Mouse (Mus musculus) mouse trophoblast stem cell (cell line): ENCODE data around the gene Map3k1.

Source experiments
- in situ Hi-C, 2 experiments: fragments of 300-500 bp; cut with MseI, MboI; formaldehyde crosslinking; loops; 2 replicates in 1 of 2; 3 replicates in 1 of 2; pipeline ENCODE4 v1.15.1; 2025

The Map3k1 gene

DNA sequence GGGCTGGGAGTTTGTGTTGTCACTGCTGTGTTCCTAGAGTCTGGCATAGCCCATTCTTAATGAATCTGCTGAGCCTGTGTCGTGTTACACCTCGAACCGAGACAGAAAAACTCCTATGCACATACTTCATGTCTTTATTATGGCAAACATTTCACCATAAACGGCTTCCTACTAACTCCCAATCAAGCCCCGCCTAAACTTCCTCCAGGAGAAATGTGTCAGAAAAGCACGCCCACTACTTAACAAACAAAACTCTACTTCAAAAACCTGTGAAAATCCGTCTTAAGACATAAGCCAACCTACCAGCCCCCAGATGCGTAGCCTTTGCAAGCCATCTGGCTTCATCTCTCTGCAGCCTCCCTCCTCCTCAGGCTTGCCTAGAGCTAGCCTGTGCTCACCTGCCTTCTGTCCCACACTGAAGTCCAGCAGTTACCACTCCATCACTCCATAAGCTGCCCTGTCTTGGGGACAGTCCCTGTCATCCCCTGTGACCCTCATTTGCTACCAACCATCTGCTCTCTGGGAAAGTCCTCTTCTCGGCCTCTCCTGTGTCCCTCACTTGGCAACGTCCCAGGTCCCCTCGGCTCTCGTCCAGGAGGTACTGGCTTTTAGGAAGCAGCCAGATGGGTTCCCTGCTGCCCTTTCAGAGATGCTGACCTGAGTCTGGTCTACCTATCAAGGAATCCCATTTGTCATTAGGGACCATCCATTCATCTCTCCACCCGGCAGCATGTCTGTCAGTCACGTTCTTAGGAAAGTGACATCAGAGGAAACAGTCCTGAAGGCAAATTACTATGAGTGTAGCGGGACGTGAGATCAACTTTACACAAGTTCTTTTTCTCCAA, 16.4 kb downstream of the Map3k1 start:
- in situ Hi-C loops: loop anchor here in 1 of 2 experiments (25.0 kb wide), 1 partner anchor 720 kb away; no protein-coding TSS in a partner anchor

DNA sequence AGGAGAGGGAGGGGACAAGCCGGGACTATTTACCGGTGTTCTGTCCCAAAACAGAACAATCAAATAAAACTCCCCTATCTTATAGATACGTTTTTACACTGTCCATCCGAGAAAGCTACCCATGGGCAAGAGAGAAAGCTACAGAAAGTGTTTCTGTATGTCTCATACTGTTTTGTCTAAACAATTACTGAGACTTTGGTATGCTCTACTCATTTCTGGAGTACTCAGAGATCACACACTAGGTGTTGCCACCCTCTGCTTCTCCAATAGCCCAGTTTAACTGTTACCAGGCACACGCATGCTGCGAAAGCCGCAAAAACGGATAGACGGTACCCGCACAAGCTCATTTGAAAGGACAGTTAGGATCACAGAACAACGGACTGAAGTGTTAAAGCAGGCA, 17.2 kb downstream of the Map3k1 start:
- in situ Hi-C loops: loop anchor here in 1 of 2 experiments (25.0 kb wide), 1 partner anchor 721 kb away; no protein-coding TSS in a partner anchor

GRCm38 (mm10) chr13:111789420-111790065, 19.2 kb downstream of the Map3k1 start:
- in situ Hi-C loops: loop anchor here (5.0 to 25.0 kb wide), 3 partner anchors 468 to 723 kb away; no protein-coding TSS in a partner anchor

GRCm38 (mm10) chr13:111788882-111789281, 19.9 kb downstream of the Map3k1 start:
- in situ Hi-C loops: loop anchor here (5.0 to 25.0 kb wide), 3 partner anchors 468 to 723 kb away; no protein-coding TSS in a partner anchor

GRCm38 (mm10) chr13:111787857-111788619, 20.8 kb downstream of the Map3k1 start:
- in situ Hi-C loops: loop anchor here (5.0 to 25.0 kb wide), 3 partner anchors 469 to 724 kb away; no protein-coding TSS in a partner anchor

GRCm38 (mm10) chr13:111786584-111786983, 22.2 kb downstream of the Map3k1 start:
- in situ Hi-C loops: loop anchor here (5.0 to 25.0 kb wide), 3 partner anchors 471 to 726 kb away; no protein-coding TSS in a partner anchor

GRCm38 (mm10) chr13:111783451-111783850, 25.3 kb downstream of the Map3k1 start:
- in situ Hi-C loops: loop anchor here in 1 of 2 experiments (10.0 to 25.0 kb wide), 2 partner anchors 481 to 729 kb away; no protein-coding TSS in a partner anchor

- in situ Hi-C loops: loop anchor here in 1 of 2 experiments (25.0 kb wide), 1 partner anchor 733 kb away; no protein-coding TSS in a partner anchor
These were observed 29.3 kb downstream of the Map3k1 start for GRCm38 (mm10) chr13:111779471-111779870.

DNA sequence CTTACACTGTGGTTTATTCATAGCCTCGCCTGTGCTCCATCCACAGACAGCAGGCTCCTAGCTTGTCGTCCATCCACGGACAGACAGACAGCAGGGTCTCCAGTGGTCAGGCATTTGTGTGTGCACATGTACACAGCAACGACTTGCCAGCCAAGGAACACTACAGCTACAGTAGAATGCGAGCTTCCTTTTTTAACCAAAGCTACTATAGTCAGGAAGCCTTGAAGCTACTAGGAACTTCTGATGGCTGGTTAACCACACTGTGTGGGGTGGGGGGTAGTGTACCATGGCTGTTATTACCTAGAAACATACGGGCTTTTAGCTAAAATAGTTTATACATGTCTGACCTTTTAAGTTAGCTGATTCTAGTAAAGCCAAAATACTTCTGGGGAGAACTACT, 30.2 kb downstream of the Map3k1 start:
- in situ Hi-C loops: loop anchor here in 1 of 2 experiments (25.0 kb wide), 1 partner anchor 734 kb away; no protein-coding TSS in a partner anchor

DNA sequence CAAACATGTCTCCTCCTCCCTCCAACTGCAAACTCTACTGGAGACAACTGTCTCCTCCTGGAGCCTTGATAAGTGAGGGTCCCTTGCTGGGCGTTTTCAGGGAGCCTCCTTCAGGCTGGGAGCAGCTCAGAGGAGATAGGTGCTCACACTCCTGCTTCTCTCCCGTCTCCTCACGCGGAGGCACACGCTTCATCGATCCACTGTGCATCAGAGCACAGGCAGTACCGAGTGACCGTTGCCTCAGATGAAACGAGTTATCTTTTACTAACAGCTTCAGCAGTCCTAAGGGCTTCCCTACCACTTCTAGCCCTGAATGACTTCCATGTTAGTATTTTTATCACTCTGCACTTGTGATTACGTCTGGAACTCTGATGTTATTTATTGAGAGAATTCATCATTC, 30.9 kb downstream of the Map3k1 start:
- in situ Hi-C loops: loop anchor here in 1 of 2 experiments (25.0 kb wide), 1 partner anchor 734 kb away; no protein-coding TSS in a partner anchor

- in situ Hi-C loops: loop anchor here in 1 of 2 experiments (25.0 kb wide), 1 partner anchor 735 kb away; no protein-coding TSS in a partner anchor
These were observed 31.6 kb downstream of the Map3k1 start for GRCm38 (mm10) chr13:111777179-111777578.

DNA sequence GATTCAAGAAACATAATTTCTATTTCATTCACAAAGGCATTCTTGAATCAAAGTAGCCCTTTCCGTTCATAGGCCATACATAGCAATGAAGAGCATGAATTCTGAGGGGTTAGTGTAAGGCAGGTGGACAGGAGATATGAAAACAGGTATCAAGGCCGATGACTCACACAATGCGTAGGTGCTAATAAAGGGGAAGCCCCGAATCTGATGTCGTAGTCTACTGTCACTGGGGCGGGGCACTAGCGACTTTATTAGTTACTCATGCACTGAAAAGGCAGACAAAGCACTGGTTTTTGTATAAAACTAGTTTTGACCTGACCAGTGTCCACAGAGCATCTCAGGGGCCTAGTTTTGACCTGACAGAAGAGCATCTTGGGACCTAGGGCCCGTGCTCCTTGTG, 36.7 kb downstream of the Map3k1 start:
- in situ Hi-C loops: no loop called here

GRCm38 (mm10) chr13:111771232-111771631, 37.6 kb downstream of the Map3k1 start:
- in situ Hi-C loops: no loop called here

- in situ Hi-C loops: no loop called here
These were observed 38.0 kb downstream of the Map3k1 start for GRCm38 (mm10) chr13:111770776-111771175.

GRCm38 (mm10) chr13:111762526-111762925, 46.3 kb downstream of the Map3k1 start:
- in situ Hi-C loops: no loop called here

GRCm38 (mm10) chr13:111756986-111757385, 51.8 kb downstream of the Map3k1 start:
- in situ Hi-C loops: no loop called here

- in situ Hi-C loops: no loop called here
These were observed 52.9 kb downstream of the Map3k1 start for GRCm38 (mm10) chr13:111755937-111756336.

DNA sequence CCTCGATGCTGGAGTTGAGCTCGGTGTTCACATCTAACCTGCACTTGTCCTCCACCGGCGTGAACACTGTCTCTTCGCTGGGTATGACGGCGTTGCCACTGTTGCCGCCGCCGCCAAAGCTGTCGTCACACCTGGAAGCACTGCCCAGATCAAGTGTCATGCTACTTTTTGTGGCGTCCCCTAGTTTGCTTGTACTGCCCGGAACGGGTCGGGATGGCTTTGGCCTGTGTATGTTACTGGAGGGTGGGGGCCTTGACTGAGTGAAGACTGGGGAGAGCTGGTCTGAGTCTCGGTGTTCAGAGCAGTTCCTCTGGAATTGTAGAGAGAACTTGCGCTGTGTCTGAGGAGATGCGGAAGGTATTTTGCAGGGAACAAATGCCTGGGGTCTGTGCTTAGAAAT, 53.4 kb downstream of the Map3k1 start:
- in situ Hi-C loops: no loop called here

- in situ Hi-C loops: no loop called here
These were observed 55.5 kb downstream of the Map3k1 start for GRCm38 (mm10) chr13:111753321-111753720.

DNA sequence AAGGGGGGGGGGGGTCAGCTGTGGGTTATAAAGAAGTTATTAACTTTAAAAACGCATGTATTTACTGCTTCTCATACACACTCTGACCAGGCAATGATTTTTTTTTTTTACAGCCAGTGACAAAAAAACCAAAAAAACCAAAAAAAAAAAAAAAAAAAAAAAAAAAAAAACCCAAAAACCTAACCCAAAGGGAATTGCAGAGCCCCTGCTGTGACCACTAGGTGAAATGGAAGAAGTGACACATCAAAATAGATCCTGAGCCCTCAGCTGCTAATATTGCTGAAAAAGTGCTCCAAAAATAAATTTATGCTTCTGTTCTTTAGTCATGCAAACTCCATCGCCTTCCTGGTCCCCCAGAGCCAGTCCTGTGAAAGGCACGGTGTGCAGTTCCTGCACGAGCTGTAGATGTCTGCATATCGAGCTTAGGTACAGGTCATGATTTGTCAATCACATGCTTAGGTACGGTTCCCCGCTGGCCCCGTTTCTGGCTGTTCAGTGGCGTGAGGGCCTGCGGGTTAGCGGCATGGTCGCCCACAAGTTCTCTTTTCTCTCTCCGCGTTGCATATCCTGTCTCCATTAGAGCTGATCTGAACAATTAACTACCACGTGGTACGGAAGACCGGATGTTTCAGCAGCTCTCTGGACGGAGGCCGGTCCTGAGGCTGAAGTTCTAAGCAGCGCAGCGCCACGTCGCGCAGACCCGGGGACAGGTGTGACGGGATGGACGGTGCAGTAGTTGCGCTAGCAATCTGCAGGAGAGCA, 60.3 kb downstream of the Map3k1 start:
- in situ Hi-C loops: no loop called here
